Mouse (Mus musculus) intestine, embryonic 16.5 days (tissue): Measurements from ENCODE around the gene Adarb2. TPM values are rescaled to one million over a fixed set of nuclear protein-coding genes. Genes with fewer than 3 reads are reported as not detected.
A peak's percentile ranks its signal among the peaks of the same experiment; 100 is the strongest.

Experiments
- ATAC-seq: fragments of 200-750 bp; cut with Nextera tagmentation; 2 replicates; pipeline ENCODE4 v1.8.0; 2017; ENCODE audit warnings: moderate TSS enrichment, moderate library complexity
- H3K27ac ChIP-seq: fragments of 300-500 bp; sonication (generic); 2 replicates; pipeline ENCODE4 v1.5.1; 2014; ENCODE audit warnings: mild to moderate bottlenecking, low read length
- H3K27me3 ChIP-seq: fragments of 300-500 bp; sonication (generic); replicated peaks from 2 replicates; pipeline ENCODE4 v1.6.1; 2014; ENCODE audit warnings: low read length, control low read depth, mixed read lengths; ENCODE audit not compliant: control insufficient read depth, insufficient read depth
- H3K36me3 ChIP-seq: fragments of 300-500 bp; sonication (generic); 2 replicates; pipeline ENCODE4 v1.6.1; 2014; ENCODE audit warnings: low read length, control low read depth; ENCODE audit not compliant: control insufficient read depth, insufficient read depth
- H3K4me1 ChIP-seq: fragments of 300-500 bp; sonication (generic); 2 replicates; pipeline ENCODE4 v1.6.1; 2014; ENCODE audit warnings: low read length, control low read depth, mixed read lengths; ENCODE audit not compliant: control insufficient read depth, insufficient read depth
- H3K4me2 ChIP-seq: fragments of 300-500 bp; sonication (generic); 2 replicates; pipeline ENCODE4 v1.6.1; 2014; ENCODE audit warnings: low read depth, low read length, control low read depth
- H3K4me3 ChIP-seq: fragments of 300-500 bp; sonication (generic); 2 replicates; pipeline ENCODE4 v1.5.1; 2014; ENCODE audit warnings: mild to moderate bottlenecking, low read length
- H3K9ac ChIP-seq: fragments of 300-500 bp; sonication (generic); 2 replicates; pipeline ENCODE4 v1.6.1; 2014; ENCODE audit warnings: low read depth, low read length
- H3K9me3 ChIP-seq: fragments of 300-500 bp; sonication (generic); 2 replicates; pipeline ENCODE4 v1.6.1; 2016; ENCODE audit warnings: low read length, control low read depth; ENCODE audit not compliant: control insufficient read depth
- WGBS: fragments of 180-500 bp; shearing (Covaris S2); extraction: QIAGEN DNeasy Blood & Tissue Kit; methylation state at CpG from one replicate; pipeline ENCODE4 v1.1.7; 2014; 5-methylcytosine and 5-hydroxymethylcytosine counted together
- polyA plus RNA-seq: library from polyadenylated mRNA; unstranded; fragments of >200 nt; fragmentation: Nextera tagmentation; extraction: Ambion mirVana; gene quantifications from 2 replicates; pipeline ENCODE4 v1.2.1, GENCODE M21; 2015

Adarb2 gene
- 0.38 and 0.43 TPM in 2 replicates for polyA plus RNA-seq

DNA sequence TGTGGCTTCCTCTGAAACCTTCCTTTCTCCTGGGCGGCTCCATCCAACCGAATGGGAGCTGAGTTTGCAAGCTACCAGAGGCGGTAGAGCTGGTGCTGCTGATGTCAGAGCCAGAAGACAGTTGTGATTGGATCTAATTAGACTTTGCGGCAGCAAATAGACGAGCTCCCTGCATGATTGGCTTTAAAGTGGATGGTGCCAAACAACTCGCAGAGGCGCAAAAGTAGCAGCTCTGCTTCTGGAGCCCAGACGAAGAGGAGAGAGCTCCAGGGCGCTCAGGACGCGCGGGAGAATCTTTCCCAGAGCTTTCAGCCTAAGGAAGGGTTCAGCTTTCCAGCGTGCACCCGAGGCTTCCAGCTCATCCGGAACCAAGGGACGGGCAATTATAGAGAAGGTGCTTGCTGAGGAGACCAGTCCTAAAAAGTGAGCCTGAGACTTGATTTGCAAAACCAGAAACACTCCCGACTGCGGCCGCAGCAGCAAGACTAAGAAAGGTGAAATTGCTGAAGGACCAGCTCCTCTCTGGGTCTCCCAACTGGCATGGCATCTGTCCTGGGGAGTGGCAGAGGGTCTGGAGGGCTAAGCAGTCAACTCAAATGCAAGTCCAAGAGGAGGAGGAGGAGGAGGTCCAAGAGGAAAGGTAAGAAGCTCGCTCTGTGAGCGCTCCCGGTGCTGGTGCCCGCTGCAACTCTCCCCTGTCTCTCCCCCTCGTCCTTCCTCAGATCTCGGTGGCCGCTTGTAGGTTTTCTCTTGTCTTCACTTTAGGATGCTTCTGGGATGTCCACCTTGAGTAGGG, at the start of gene Adarb2:
Gene Adarb2, plus strand, starts transcription at position 186 of the 796 bp plus-strand sequence.
- peak; percentile 81 for ATAC-seq
- under 1% methylated on average over 26 of the region's 26 CpGs for WGBS
- Histone ChIP-seq H3K9me3 (no peaks in the 10 kb centered on the region), H3K27ac (no peak within 1 kb of the TSS), H3K4me3 (peak within 1 kb of the TSS; percentile 38), H3K4me2 (peak within 1 kb of the TSS; percentile 85), H3K4me1 (peaks cover 8% of the 10 kb centered on the region), H3K9ac (peak within 1 kb of the TSS; percentile 53), H3K27me3 (0 out of 2 replicates have a peak, but pooled peaks cover 5% of the 10 kb centered on the region), H3K36me3 (no peaks in the 10 kb centered on the region)

GRCm38 (mm10) chr13:8173800-8174199, 28.9 kb upstream of the Adarb2 start:
- Histone ChIP-seq H3K36me3 (no peaks in the 10 kb centered on the region), H3K27ac (no peak overlapping the region), H3K9me3 (no peaks in the 10 kb centered on the region), H3K4me2 (no peak overlapping the region), H3K4me1 (no peaks in the 10 kb centered on the region), H3K9ac (no peak overlapping the region), H3K4me3 (no peak overlapping the region), H3K27me3 (no peaks in the 10 kb centered on the region)
- 81% methylated on average over 1 of the region's 1 CpGs for WGBS
- ATAC-seq, result no peak

GRCm38 (mm10) chr13:8191977-8192376, 10.7 kb upstream of the Adarb2 start:
- Histone ChIP-seq H3K27ac (no peak overlapping the region), H3K27me3 (no peaks in the 10 kb centered on the region), H3K9me3 (no peaks in the 10 kb centered on the region), H3K4me3 (no peak overlapping the region), H3K9ac (no peak overlapping the region), H3K36me3 (no peaks in the 10 kb centered on the region), H3K4me1 (no peaks in the 10 kb centered on the region), H3K4me2 (no peak overlapping the region)
- ATAC-seq, result no peak
- WGBS, result 64% methylated on average over 7 of the region's 7 CpGs

- Histone ChIP-seq H3K9ac (no peak overlapping the region), H3K36me3 (no peaks in the 10 kb centered on the region), H3K27me3 (0 out of 2 replicates have a peak, but pooled peaks cover 5% of the 10 kb centered on the region), H3K27ac (no peak overlapping the region), H3K4me3 (no peak overlapping the region), H3K4me2 (no peak overlapping the region), H3K4me1 (peaks cover 8% of the 10 kb centered on the region), H3K9me3 (no peaks in the 10 kb centered on the region)
- ATAC-seq, result no peak
- WGBS, result 36% methylated on average over 3 of the region's 3 CpGs
Observed at GRCm38 (mm10) chr13:8199186-8199880, 3.3 kb upstream of the Adarb2 start.

DNA sequence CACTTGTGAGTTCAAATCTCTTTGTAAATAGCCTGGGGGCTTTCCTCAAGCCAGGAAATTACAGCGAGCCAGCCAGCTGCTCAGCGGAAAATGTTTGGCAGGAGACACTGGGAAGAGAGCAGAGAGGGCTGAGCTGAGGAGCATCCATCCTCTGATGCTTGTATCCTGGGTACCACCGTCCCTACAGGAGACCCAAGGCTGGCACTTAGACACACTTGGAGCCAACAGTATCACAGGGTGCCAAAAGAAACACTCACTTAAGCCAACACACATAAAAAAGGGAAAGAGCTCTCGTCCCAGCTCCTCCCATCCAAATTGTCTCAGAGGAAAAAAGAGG, 779 bp downstream of the Adarb2 start:
- no peak overlapping the region for H3K27ac ChIP-seq
- no peak for ATAC-seq
- H3K9me3 ChIP-seq, result no peaks in the 10 kb centered on the region
- H3K4me2 ChIP-seq, result peak overlapping the region; percentile 85
- H3K4me1 ChIP-seq, result peaks cover 8% of the 10 kb centered on the region
- H3K27me3 ChIP-seq, result 0 out of 2 replicates have a peak, but pooled peaks cover 5% of the 10 kb centered on the region
- peak overlapping the region; percentile 38 for H3K4me3 ChIP-seq
- H3K9ac ChIP-seq, result peak overlapping the region; percentile 53
- no peaks in the 10 kb centered on the region for H3K36me3 ChIP-seq
- WGBS, result 5% methylated on average over 4 of the region's 4 CpGs

DNA sequence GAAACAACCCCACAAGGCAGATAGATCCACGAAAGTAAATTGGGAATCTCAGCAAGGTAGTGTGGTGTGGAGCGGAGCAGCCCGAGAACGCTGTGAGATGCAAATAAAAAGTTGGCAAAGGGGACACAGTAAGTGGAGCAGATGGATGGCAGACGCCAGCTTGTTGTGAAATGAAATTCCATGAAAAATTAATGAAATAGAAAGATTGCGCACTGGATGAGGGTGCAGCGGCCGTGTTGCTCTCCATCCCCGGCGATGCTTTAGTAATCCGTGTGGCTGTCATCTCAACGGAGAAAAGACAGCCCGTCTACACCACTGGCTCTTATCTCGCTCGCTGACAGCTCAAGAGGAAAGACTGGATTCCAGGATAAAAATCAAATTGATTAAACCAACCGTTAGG, 4.7 kb downstream of the Adarb2 start:
- no peak for ATAC-seq
- 0 out of 2 replicates have a peak, but pooled peaks cover 5% of the 10 kb centered on the region for H3K27me3 ChIP-seq
- no peaks in the 10 kb centered on the region for H3K36me3 ChIP-seq
- 66% methylated on average over 16 of the region's 16 CpGs for WGBS
- peaks cover 8% of the 10 kb centered on the region for H3K4me1 ChIP-seq
- no peak overlapping the region for H3K9ac ChIP-seq
- H3K4me3 ChIP-seq, result no peak overlapping the region
- no peak overlapping the region for H3K27ac ChIP-seq
- no peaks in the 10 kb centered on the region for H3K9me3 ChIP-seq
- no peak overlapping the region for H3K4me2 ChIP-seq

DNA sequence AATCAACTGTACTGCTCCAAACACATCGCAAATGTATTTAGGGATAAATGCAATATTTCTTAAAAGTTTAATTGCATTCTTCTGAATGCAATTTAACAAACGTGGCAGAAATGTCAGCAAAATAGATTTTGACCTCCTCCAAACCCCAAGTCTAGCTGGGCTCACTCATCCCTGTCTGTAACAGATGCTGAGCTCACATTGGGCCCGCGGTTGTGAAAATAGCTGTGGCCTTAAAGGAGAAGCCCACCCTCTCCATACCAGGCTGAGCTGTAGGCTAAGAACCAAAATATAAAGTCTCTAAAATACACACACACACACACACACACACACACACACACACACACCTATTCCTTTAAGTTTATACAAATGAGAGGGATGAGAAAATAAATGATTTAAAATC, 8.1 kb downstream of the Adarb2 start:
- WGBS, result 75% methylated on average over 4 of the region's 4 CpGs

DNA sequence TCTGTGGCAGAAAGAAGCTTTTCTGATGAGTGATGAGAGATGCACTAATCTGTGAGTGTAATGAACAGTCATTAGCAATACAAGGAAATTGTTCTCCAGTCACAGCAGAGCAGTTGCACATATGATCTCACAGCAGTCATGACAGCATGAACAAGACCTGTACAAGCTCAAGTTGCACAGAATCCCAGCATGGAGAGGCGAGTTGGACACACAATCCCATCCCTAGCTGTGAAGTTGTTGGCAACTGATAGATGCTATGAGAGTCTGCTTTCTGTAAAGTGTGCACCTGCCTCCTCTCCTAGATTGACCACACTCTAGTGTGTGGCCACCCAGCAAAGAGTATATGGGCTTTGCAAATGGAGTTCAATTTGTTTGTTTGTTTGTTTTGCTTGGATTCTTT, 36.2 kb downstream of the Adarb2 start:
- Histone ChIP-seq H3K4me2 (no peak overlapping the region), H3K4me3 (no peak overlapping the region), H3K27ac (no peak overlapping the region), H3K27me3 (no peaks in the 10 kb centered on the region), H3K9ac (no peak overlapping the region), H3K36me3 (no peaks in the 10 kb centered on the region), H3K9me3 (no peaks in the 10 kb centered on the region), H3K4me1 (no peaks in the 10 kb centered on the region)
- 52% methylated on average over 1 of the region's 1 CpGs for WGBS
- ATAC-seq, result no peak

More for the DNA sequence above, 8.1 kb downstream of the Adarb2 start:
- Histone ChIP-seq H3K4me2 (no peak overlapping the region), H3K27ac (no peak overlapping the region), H3K27me3 (no peaks in the 10 kb centered on the region), H3K4me3 (no peak overlapping the region), H3K9me3 (no peaks in the 10 kb centered on the region), H3K4me1 (no peaks in the 10 kb centered on the region), H3K36me3 (no peaks in the 10 kb centered on the region), H3K9ac (no peak overlapping the region)
- no peak for ATAC-seq

DNA sequence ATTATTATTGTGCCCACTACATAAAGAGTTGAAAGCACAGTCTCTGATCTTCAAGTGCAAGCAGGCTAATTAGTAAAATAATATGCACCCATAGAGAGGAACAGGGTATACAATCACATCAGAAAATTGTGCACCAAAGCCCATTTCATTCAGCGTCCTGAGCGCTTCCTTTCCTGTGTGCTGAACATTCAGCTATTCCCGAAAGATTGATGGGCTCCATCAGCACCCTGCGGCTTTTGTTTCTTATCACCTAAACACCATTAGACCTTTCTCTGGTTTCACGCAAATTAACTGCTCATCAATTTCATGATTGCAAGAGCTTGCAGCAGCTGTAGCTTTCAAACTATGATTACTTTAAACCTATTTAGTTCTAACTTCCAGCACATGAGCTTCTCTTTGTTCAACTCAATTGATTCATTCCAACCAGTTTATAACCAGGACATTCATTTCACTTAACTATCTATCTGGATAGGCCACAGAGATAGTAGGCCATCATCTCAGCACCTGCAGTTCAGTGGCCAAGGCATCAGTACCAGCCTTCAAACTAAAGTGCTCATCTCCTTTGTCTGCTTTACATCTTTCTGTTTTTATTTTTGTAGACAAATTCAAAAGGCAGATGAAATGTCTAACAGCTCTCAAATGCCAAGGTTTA, 45.5 kb downstream of the Adarb2 start:
- no peak overlapping the region for H3K4me3 ChIP-seq
- H3K9me3 ChIP-seq, result no peaks in the 10 kb centered on the region
- 51% methylated on average over 5 of the region's 5 CpGs for WGBS
- H3K36me3 ChIP-seq, result no peaks in the 10 kb centered on the region
- no peaks in the 10 kb centered on the region for H3K27me3 ChIP-seq
- no peak overlapping the region for H3K27ac ChIP-seq
- no peak for ATAC-seq
- no peak overlapping the region for H3K4me2 ChIP-seq
- H3K9ac ChIP-seq, result no peak overlapping the region
- no peaks in the 10 kb centered on the region for H3K4me1 ChIP-seq
